Mouse (Mus musculus): ENCODE results near the gene Lrrc9. TPM values are rescaled to one million over a fixed set of nuclear protein-coding genes. Genes with fewer than 3 reads are reported as not detected.

Gene Lrrc9
- total RNA-seq, 2 experiments from 2014 or later, result 2.5 TPM

GRCm38 (mm10) chr12:72433241-72433865 lies 8.3 kb upstream of the Lrrc9 start:
- Histone ChIP-seq H3K27ac (no peak overlapping the region), H3K4me3 (no peak overlapping the region)
- TF ChIP-seq CTCF (IDR thresholded peaks at IDR 0.05), result no peak
- no peak for DNase-seq (ENCODE audit: extremely low spot score in 1 of 2, low spot score in 2 of 2)
- intact Hi-C loops (cut with DNase I), result no loop called here

GRCm38 (mm10) chr12:72437676-72438341 lies 3.9 kb upstream of the Lrrc9 start:
- no peak for DNase-seq (ENCODE audit: extremely low spot score in 1 of 2, low spot score in 2 of 2)
- Histone ChIP-seq H3K27ac (no peak overlapping the region), H3K4me3 (no peak overlapping the region)
- intact Hi-C loops (cut with DNase I), result no loop called here
- no peak for TF ChIP-seq CTCF (IDR thresholded peaks at IDR 0.05)

- no peak for TF ChIP-seq CTCF (IDR thresholded peaks at IDR 0.05)
Measured at GRCm38 (mm10) chr12:72438961-72439480, 2.6 kb upstream of the Lrrc9 start.

GRCm38 (mm10) chr12:72453941-72454340 lies 12.3 kb downstream of the Lrrc9 start:
- DNase-seq (ENCODE audit: extremely low spot score in 1 of 2, low spot score in 2 of 2), result no peak
- intact Hi-C loops (cut with DNase I), result no loop called here
- H3K27ac ChIP-seq, result no peak overlapping the region
- TF ChIP-seq CTCF (IDR thresholded peaks at IDR 0.05), result no peak
- H3K4me3 ChIP-seq, result no peak overlapping the region

More at GRCm38 (mm10) chr12:72438961-72439480, 2.6 kb upstream of the Lrrc9 start:
- intact Hi-C loops (cut with DNase I), result no loop called here
- no peak overlapping the region for H3K4me3 ChIP-seq
- no peak overlapping the region for H3K27ac ChIP-seq
- DNase-seq (ENCODE audit: extremely low spot score in 1 of 2, low spot score in 2 of 2), result no peak

- Histone ChIP-seq H3K4me3 (no peak overlapping the region), H3K27ac (no peak overlapping the region)
- intact Hi-C loops (cut with DNase I), result loop anchor here (2.0 to 5.0 kb wide), 3 partner anchors 57 to 521 kb away; no protein-coding TSS in a partner anchor
- no peak for DNase-seq (ENCODE audit: extremely low spot score in 1 of 2, low spot score in 2 of 2)
- TF ChIP-seq CTCF (IDR thresholded peaks at IDR 0.05), result peak; percentile 27; the same call in 1 of the 2 replicates
Measured at GRCm38 (mm10) chr12:72461191-72461893, 19.7 kb downstream of the Lrrc9 start.

GRCm38 (mm10) chr12:72461894-72462530 lies 20.3 kb downstream of the Lrrc9 start:
- TF ChIP-seq CTCF (IDR thresholded peaks at IDR 0.05), result peak; percentile 61
- intact Hi-C loops (cut with DNase I), result loop anchor here (1.0 to 5.0 kb wide), 4 partner anchors 57 to 520 kb away; no protein-coding TSS in a partner anchor
- Histone ChIP-seq H3K27ac (no peak overlapping the region), H3K4me3 (no peak overlapping the region)
- DNase-seq (ENCODE audit: extremely low spot score in 1 of 2, low spot score in 2 of 2), result peak; percentile 52 to 56

GRCm38 (mm10) chr12:72465826-72466501 lies 24.3 kb downstream of the Lrrc9 start:
- no peak for TF ChIP-seq CTCF (IDR thresholded peaks at IDR 0.05)
- intact Hi-C loops (cut with DNase I), result no loop called here
- H3K27ac ChIP-seq, result no peak overlapping the region
- no peak overlapping the region for H3K4me3 ChIP-seq
- DNase-seq (ENCODE audit: extremely low spot score in 1 of 2, low spot score in 2 of 2), result no peak

GRCm38 (mm10) chr12:72467269-72467668 lies 25.6 kb downstream of the Lrrc9 start:
- intact Hi-C loops (cut with DNase I), result no loop called here
- no peak for TF ChIP-seq CTCF (IDR thresholded peaks at IDR 0.05)
- DNase-seq (ENCODE audit: extremely low spot score in 1 of 2, low spot score in 2 of 2), result no peak
- Histone ChIP-seq H3K27ac (no peak overlapping the region), H3K4me3 (no peak overlapping the region)

- DNase-seq (ENCODE audit: extremely low spot score in 1 of 2, low spot score in 2 of 2), result no peak
- Histone ChIP-seq H3K4me3 (no peak overlapping the region), H3K27ac (no peak overlapping the region)
- intact Hi-C loops (cut with DNase I), result no loop called here
- no peak for TF ChIP-seq CTCF (IDR thresholded peaks at IDR 0.05)
Measured at GRCm38 (mm10) chr12:72467789-72468188, 26.1 kb downstream of the Lrrc9 start.

GRCm38 (mm10) chr12:72476773-72477450 lies 35.2 kb downstream of the Lrrc9 start:
- TF ChIP-seq CTCF (IDR thresholded peaks at IDR 0.05), result no peak
- intact Hi-C loops (cut with DNase I), result no loop called here

GRCm38 (mm10) chr12:72482226-72482625 lies 40.6 kb downstream of the Lrrc9 start:
- Histone ChIP-seq H3K4me3 (no peak overlapping the region), H3K27ac (no peak overlapping the region)
- no peak for DNase-seq (ENCODE audit: extremely low spot score in 1 of 2, low spot score in 2 of 2)
- TF ChIP-seq CTCF (IDR thresholded peaks at IDR 0.05), result no peak
- intact Hi-C loops (cut with DNase I), result no loop called here

More at GRCm38 (mm10) chr12:72476773-72477450, 35.2 kb downstream of the Lrrc9 start:
- Histone ChIP-seq H3K4me3 (no peak overlapping the region), H3K27ac (no peak overlapping the region)
- no peak for DNase-seq (ENCODE audit: extremely low spot score in 1 of 2, low spot score in 2 of 2)
